Mouse (Mus musculus) gastrocnemius, adult 18-20 months (tissue): ENCODE data around the gene B3galt1. TPM values are rescaled to one million over a fixed set of nuclear protein-coding genes. Genes with fewer than 3 reads are reported as not detected.
A peak's percentile ranks its signal among the peaks of the same experiment; 100 is the strongest.

Source experiments
- DNase-seq: peaks from one replicate; pipeline ENCODE4 v3.0.0; 2021; ENCODE audit warnings: low spot score
- long read RNA-seq, 2 experiments: library from polyadenylated mRNA; stranded (forward); transcript quantifications; one replicate each; pipeline ENCODE4 v2.0.0; 2021
- total RNA-seq, 2 experiments: library from RNA; stranded (reverse); gene quantifications; 2 replicates each; pipeline ENCODE4 v1.2.3; 2021

B3galt1 gene
- total RNA-seq: 1 to 10 TPM; 3.6 to 4.3 TPM
- long read RNA-seq, experiment 1: 0 reads
- long read RNA-seq, experiment 2, full-length matches to known transcripts: 1 of 3 reads
- long read RNA-seq, experiment 2, partial matches to known transcripts: 0 of 3 reads
- long read RNA-seq, experiment 2, other reads (novel, unspliced or antisense): 2 of 3 reads

DNA sequence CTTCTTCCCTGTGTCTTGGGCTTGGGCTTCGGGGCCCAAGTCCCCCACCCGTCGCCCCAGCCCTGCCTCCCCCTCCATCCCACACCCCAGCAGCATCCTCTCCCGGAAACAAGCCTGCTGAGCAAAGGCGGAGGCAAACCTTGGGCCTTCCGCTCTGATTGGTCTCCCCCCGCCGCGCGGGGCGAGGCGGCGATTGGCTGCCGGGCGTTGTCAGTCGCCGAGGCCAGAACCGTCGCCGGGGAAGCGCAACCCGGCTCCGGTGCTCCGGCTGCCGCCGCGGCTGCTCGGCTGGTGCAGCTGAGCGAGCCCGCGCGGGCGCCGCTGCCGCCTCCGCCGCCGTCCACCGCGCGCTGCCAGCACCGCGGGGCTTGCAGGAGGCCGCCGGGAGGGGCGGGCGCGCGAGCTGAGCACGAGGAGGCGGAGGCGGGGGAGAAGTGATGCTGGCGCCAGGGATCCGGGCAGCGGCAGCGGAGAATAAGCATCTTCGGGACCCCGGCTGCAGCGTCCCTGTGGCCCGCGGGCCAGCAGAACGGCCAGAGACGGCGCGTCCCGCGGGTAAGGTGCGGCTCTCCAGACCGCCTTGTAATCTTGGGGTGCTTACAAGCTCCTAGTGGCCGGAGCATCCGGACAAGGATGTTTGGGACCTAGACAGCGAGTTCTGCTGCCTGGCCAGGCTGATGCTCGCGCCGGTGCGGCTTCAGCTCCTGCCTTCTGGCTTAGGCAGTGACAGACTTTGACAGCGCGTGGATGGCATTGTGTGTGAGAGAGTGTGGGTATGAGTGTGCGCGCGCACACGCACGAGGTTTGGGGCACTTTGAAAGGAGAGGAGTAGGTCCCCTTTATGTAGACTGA is at the start of gene B3galt1:
Gene B3galt1, plus strand, starts transcription at position 392 of the 852 bp plus-strand sequence.
- DNase-seq: peak; percentile 79

DNA sequence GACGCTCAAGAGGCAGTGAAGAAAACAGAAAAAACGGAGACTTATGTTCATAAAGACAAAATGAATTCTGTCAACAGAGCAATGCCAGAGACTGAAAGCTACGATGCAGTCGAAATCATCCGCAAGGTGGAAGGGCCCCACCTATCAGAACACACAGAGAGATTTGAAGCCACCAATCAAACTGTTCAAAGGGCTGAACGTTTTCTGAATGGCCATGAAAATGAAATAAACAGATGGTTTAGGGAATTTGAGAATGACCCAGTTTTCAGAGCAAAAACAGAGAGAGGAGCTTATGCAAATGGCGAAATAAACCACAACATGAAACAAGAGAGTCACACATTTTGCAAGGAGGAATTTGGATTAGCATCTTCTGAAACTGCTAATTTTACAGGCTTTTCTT is 49.3 kb upstream of the B3galt1 start:
- DNase-seq: no peak

DNA sequence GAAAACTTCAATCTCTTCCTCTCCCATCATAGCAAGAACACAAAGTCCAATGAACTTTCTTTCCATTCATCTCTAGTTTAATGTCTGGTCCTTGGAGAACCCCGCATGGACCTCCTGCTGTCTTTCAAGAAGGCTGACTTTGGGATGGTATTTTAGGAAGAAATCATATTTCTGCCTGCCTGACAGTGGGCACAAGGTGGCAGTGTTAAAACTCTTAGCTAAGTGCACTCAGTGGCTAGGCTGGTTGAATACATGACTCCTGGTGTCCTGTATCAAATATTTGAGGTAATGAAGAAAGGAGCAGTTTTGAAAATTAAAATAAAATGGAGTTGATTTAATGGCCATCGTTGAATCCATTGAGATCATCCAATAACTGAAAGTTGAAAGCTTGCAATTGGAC is 30.3 kb upstream of the B3galt1 start:
- DNase-seq: no peak

DNA sequence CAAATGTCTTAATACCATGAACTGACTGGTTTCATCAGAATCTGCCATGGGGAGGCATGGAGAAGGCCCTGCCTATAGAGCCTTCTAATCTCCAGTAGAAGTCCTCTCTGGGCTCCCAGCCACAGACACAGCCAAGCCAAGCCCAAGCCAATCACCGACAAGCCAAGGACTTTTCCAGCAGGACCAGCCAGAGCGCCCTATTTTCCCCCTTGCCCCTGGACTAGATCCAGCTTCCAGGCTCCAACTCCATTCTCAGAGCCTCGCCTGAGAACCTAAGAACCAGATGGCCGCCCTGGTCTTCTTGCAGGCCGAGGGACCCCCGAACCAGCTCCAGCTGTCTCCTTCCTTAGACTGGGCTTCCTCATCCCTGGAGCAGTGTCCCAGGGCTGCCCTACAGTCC is 26.2 kb upstream of the B3galt1 start:
- DNase-seq: no peak

DNA sequence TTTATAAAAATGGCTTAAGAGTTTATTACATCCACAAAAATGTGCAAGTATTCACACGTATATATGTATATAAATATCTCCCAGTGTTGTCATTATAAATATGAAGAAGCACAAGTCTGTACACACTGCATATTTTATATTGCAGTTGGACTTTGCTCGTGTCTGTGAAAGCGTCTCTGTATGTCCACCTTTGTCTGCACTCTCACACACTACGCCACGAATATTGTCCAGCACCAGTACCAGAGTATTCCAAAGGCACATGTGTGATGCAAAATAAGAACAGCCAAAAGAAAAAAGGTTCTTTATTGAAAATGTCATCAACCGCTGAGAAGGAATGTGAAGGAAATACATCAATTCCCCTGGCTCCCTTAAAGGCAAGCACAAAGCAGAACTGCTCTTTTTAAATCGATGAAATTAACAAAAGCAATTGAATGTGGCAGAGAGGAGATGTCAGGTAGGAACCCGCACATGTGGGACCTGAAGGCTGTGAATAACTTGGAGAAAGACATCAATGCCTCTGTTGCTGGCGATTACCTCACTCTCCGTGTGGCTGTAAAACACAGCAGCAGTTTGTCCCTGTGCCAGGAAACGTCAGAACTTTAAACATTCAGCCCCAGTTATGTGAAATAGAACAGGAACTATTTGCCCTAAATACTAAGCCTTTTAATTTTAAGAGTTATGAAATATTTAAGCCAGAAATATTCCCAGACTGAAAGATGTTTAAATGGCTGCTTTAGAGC is 23.5 kb upstream of the B3galt1 start:
- no peak for DNase-seq

DNA sequence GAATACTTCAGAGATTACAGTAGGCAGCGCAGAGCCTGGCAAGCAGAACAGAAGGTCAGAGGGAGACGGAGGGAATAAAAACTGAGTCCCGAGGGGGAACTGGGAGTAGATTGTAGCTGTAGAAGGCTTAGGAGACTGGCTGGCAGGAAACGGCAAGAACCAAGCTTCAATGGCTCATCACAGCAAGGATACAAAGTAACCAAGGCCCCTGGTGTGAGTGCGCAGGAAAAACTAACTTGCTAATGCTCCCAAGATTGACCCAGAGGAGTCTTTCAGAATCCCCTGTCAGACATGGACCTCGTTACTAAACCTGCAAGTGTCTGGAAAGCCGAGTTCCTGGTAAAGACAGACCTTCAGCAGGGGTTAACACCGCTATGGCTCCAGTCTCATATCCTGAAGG is 21.2 kb upstream of the B3galt1 start:
- no peak for DNase-seq

DNA sequence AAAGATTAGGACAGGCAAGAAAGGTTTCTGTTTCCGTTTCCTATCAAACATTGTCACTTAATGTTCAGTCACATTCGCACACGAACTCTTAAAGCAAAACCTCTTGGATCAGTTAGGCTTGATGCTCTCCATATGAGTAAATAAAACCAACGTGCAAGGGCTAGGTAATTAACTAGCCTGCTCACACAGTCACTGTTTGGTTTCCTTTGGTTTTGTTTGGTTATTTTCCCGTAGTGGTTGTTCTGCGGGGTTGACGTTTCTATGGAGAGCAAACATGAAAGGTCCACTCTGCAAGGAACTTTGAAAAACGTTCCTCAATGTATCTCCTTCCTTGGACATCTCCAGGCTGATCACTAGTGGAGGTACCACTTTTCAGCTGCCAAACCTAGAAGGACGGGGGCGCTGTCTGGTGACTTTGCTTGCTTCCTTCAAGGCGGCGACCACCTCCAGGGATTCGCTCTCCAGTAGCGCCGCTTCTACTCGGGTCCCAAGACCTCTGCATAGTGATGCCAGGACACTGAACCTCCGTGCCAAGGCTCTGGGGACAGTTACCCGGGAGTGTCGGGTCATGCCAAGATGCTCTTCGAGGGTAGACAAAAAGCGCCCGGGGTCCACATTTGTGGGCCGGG is 706 bp upstream of the B3galt1 start:
- DNase-seq: peak; percentile 14

DNA sequence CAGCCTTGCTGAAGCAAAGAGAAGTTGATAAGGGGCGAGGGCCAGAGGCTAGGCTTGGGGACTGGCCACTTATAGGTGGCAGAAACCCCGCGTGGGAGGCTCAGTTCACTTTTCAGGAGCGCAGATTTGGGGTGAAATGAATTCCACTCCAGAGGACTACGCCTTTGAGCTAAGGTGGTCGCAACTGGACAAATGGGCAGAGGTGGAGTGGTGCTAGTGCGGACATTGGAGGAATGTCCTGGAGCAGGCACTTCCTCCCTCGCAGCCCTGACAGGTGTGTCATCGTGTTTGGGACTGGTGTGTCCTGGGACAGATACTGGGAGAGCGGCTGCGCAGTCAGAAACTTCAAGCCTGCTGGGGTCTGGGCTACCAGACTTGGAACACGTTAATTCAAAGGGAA is 895 bp downstream of the B3galt1 start:
- no peak for DNase-seq

DNA sequence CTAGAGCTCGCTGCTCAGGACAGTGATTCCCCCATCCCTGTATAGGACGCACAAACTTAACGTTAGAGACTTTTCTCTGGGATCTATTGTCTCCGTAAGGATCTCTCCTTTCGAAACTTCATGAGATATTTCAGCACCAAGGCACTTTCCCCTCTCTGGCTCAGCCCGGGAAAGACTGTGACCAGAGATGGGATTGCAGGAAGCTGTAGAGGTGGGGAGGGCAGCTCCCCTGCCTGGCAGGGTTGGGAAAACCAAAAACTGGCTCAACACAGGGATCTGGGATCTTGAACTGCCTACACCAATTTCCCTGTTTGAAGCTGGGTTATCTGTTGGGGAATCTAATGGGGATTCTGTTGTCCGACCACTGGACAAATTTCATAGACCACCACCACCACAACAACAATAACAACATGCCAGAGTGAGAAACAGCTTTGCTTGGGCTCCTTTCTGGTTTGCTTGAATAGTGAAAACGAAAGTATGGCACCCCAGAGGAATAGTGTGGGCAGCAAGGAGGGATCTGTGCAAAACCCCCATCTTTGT is 1.5 kb downstream of the B3galt1 start:
- no peak for DNase-seq

DNA sequence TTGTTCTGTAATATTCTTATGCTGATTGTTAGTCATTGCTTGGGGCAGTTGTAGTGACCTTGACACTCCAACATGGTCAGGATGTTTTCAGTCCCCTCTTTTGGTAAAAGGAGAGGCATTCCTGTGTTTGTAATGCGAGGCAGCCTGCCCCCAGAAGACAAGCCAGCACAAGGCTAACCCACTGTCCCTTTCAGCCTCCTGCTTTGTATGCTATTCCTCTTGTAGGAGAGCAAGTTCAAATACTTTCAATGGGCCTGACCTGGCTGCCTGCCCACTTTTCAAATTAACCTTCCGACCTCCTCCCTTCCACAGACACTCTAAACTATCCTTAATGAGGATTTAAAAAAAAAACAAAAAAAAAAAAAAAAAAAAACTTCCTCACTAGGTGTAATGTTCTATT is 11.0 kb downstream of the B3galt1 start:
- DNase-seq: no peak

DNA sequence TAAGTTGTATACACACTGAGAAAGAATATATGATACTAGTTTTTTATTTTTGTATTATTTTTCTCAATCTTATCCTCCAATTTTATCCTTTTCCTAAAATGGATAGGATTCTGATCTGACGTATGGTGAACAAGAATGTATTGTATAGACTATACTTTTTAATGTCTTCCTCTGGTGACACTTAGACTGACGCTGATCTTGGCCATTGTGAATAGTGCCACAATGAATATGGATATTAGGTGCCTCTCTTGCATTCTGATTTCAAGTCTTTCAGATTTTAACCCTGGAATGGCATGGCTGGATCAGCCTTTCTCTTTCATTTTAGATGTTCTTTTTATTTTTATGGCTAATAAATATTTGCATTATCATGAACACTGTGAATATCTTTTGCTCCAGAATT is 17.4 kb downstream of the B3galt1 start:
- no peak for DNase-seq

DNA sequence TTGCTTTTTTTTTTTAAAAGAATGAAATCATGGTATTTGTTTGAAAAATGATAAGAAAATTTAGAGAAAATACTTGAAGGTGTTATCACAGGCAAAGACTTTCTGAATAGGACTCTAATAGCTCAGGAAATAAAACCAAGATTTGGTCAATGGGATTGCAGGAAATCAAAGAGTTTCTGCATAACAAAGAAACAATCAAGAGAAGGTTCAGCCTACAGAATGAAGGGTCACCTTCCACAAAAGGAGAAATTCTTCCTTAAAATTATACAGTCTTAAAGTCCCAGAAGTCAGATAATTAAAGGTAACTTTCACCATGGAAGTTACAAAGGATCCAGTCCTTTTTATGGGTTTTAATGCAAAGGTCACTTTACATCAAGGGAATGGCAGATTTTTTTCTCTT is 24.7 kb downstream of the B3galt1 start:
- DNase-seq: no peak

DNA sequence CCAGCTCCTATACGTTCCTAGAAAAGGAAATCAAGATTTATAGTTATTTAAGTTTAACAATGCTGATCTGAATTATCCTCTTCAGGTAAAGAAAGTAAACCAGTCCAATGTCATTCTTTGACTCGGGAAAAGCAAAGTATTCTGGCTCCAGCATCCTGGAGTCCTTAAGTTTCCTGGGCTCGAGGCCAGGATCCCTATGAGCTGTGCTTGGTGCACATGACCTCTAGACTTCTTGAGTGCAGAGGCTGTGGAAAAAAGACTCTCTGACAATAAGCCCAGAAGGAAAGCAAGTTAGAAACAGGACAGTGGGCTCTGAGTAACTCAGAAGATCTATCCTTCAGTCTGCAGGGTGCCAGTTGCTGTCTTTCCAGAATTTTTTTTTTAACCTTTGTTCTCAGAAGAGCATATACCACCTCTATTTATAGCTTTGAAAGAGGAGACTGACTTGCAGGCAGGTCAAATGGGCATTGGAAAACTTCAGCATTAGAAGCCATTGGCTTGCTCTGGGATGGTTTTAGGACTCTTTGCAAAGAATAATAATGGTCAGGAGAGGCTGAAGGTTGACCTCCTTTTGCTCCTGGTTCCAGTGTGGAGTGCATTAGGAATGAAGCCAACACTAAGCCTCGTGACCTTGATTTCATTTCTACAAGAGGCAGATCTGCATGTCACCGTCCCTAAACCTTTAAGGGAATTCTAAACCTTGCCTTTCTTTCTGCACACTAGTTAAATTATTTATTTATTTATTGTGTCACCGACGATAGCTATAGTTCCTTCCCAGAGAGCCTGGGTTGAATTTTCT is 26.4 kb downstream of the B3galt1 start:
- peak; percentile 16 for DNase-seq

DNA sequence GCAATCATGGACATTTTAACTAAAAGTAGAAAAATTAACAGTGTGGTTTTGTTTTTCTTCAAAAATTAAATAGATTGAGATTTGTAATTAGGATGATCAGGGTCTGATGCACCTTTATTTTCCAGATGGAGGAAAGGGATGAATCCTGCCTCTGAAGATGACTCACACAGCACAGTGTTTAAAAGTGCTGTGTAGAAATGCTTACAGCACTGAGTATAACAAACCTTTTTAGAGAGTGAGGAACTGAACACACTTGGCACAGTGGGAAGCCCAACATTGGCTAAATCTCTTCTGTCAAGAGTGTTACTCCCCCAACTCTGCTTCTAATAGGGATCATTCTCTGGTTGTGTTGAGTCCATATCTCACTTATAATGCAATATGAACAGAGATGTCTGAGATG is 57.2 kb downstream of the B3galt1 start:
- DNase-seq: no peak

DNA sequence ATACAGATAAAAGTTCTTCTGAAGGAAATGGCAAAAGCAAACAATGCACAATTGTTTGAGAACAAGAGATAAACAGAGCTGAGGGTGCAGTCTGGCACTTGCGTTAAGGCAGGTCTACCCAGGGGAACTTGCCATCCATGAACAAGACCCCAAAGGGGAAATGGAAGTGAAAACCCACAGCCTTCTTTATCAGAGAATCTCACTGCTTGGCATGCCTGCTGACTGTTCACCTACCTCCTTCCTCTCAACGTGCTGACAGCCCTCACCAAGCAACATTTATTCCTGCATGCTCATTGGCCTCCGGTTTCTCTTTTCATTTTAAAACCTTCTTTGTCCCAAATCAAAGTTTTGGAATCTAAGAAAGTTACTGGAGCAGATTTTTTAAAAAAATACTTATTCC is 62.0 kb downstream of the B3galt1 start:
- no peak for DNase-seq

DNA sequence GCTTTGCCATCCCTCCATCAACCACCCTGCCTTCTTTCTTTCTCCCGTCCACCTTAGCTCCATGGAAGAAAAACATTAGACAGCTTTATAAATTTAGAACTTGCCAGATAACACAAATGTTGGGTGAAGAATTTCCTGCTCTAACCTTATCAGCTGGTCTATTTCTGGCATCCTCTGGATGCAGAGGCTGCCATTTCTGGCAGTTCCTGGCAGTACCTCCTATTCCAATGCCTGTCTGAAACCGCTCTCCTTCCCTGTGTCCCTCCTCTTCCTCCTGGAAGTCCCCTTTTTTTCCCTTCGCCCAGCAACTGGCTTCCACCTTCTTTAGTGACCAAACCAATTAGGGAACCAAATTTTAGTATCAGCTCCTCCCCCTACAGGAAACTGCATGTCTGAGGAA is 62.6 kb downstream of the B3galt1 start:
- no peak for DNase-seq

DNA sequence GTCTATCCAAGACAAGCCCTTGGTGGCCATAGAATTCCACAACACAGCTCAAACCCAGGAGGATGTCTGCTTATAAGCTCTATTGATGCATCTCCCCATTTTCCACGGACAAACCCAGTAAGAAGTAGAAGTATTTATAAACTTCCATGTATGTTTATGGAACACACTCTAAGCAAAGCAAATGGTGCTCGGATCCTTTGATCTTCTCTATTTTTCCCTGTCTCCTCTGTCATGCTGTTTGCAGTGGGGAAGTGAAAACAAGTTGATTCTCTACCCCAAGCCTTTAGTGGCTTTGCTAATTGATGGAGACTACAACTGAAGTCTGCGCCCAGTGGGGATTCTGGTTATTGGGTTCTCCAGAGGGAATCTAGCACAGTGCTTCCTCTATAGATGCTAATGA is 89.2 kb downstream of the B3galt1 start:
- no peak for DNase-seq

DNA sequence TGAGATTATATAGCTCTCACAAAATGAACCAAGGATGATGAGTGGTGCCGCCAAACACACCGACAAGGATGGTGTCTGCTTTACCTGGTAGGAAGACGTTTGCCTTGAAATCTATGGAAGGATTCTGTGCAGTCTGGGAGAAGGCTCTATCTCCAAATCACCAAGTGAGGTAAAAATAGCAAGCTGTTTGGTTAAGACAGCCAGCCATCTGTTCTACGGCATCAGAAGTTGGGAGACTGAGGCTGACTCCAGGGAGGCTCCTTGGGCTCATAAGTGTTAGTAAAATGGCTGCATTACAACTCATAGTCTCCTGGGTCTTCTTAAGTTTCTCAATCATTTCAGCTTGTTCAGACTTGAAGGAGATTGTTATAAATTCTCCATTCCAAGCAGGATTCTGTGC is 91.7 kb downstream of the B3galt1 start:
- DNase-seq: peak; percentile 42

DNA sequence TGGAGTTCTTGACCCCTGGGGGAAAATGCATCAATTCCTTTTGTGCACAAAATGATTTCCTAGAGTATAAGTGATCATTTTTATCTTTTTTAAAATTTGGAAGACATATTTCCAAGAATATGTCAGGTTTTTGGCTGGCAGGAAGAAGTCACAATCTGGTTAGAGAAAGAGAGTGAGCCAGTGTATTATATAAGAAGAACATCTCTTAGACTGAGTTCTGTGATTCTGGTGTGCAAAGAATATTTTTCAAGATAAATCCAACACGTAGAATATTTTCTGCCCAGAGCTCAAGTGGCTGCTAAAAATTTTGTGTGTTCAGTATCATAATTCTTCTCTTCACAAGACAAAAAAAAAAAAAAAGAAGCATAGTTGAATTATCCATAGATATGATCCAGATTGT is 92.4 kb downstream of the B3galt1 start:
- no peak for DNase-seq

DNA sequence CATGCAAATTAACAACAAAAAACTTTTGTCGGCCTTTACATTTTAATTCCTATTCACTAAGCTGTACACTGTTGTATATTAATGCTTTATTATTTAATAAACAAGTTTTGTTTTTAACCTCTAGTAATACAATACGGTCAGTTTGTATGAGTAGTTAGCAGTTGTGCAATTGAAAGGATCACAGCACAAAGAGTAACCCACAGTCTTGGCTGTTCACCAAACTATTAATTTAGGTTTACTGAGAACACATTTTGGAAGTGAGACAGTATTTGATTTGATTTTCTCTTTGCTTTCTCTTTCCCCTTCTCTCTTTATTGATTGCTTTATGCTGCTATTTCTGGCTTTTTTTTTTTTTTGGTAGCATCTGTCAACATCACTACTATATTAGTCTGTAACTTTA is 106.0 kb downstream of the B3galt1 start:
- DNase-seq: no peak

DNA sequence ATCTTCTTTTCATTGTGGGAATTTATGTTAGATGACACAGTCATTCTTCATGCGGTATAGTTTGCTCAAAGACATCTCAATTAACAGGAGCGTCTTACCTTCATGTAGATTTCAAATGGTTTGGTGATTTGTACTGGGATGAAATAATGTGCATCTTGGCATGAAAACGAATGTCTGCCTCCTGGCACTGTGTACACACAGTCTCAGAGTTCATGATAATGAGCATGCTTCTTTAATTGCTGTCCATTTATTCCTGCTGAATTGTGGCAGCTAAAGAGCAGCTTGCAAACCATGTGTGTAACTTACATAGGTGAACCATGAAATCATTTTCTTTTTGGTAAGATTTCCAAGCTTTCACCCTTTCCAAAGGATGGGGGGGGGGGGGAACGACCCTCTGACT is 112.0 kb downstream of the B3galt1 start:
- no peak for DNase-seq
